Mouse (Mus musculus) lung, adult 2 months (tissue): Measurements from ENCODE around the gene Mocs1. TPM values are rescaled to one million over a fixed set of nuclear protein-coding genes. Genes with fewer than 3 reads are reported as not detected.

Experiments used
- DNase-seq: peaks from one replicate; pipeline ENCODE4 v3.0.0; 2022
- H3K4me1 ChIP-seq: fragments of 200-500 bp; 2 replicates; pipeline ENCODE4 v1.6.1; 2011; ENCODE audit warnings: low read length; ENCODE audit not compliant: control insufficient read depth, insufficient read depth
- H3K4me3 ChIP-seq: fragments of 200-500 bp; replicated peaks from 2 replicates; pipeline ENCODE3; 2011; ENCODE audit warnings: low read depth, mild to moderate bottlenecking, control low read depth, low read length; ENCODE audit errors: extremely low read depth
- CTCF ChIP-seq: fragments of 200-500 bp; IDR thresholded peaks from 2 replicates; pipeline ENCODE4 v1.5.1; 2011; ENCODE audit warnings: mild to moderate bottlenecking, low read length, control low read depth; ENCODE audit not compliant: insufficient read depth
- POLR2A ChIP-seq: fragments of 200-500 bp; IDR thresholded peaks from 2 replicates; pipeline ENCODE4 v1.6.1; 2011; ENCODE audit warnings: low read depth, mild to moderate bottlenecking, control low read depth, low read length, borderline replicate concordance; ENCODE audit errors: extremely low read depth
- WGBS: fragments of 180-500 bp; shearing (Covaris S2); methylation state at CpG from one replicate; pipeline ENCODE4 v1.1.7; 2018; 5-methylcytosine and 5-hydroxymethylcytosine counted together
- polyA plus RNA-seq: library from polyadenylated mRNA; depleted of rRNA; stranded (reverse); fragments of >200 nt; gene quantifications from 2 replicates; pipeline ENCODE4 v1.2.3, GENCODE M21; 2012

Gene Mocs1
- polyA plus RNA-seq, 1 experiment, result 39.7 TPM

GRCm38 (mm10) chr17:49468223-49468622 is 40.1 kb downstream of the Mocs1 start:
- Histone ChIP-seq H3K4me1 (no peaks in the 10 kb centered on the region), H3K4me3 (no peak overlapping the region)
- WGBS, result 36% methylated on average over 4 of the region's 4 CpGs
- TF ChIP-seq POLR2A, result no peak
- TF ChIP-seq CTCF, result peak; percentile 82
- DNase-seq, result peak; percentile 81

DNA sequence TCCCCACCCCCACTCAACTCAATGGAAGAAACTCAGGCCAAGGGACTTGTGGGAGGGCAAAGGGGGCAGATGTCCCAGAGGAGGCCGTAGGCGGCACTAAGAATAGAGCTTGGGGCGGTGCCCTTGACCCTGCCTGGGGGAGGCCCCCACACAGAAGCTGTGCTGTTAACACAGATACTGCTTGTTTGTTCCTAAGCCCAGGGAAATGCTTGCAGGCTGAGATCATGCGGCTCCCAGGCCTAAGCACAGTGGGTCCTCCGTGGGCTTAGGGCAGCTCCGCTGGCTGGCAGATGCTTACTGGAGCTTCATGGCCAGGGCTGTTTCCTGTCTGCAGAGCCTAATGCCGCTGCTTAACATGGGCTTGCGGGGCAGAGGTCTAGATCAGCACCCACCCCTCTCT is 44.5 kb downstream of the Mocs1 start:
- 53% methylated on average over 8 of the region's 8 CpGs for WGBS
- Histone ChIP-seq H3K4me3 (no peak overlapping the region), H3K4me1 (no peaks in the 10 kb centered on the region)
- no peak for DNase-seq
- TF ChIP-seq POLR2A (no peak), CTCF (no peak)

- no peak overlapping the region for H3K4me3 ChIP-seq
- TF ChIP-seq POLR2A, result no peak
- no peak for TF ChIP-seq CTCF
- DNase-seq, result no peak
- H3K4me1 ChIP-seq, result no peaks in the 10 kb centered on the region
- WGBS, result 84% methylated on average over 4 of the region's 4 CpGs
Measured at GRCm38 (mm10) chr17:49474051-49474450, 45.9 kb downstream of the Mocs1 start.

DNA sequence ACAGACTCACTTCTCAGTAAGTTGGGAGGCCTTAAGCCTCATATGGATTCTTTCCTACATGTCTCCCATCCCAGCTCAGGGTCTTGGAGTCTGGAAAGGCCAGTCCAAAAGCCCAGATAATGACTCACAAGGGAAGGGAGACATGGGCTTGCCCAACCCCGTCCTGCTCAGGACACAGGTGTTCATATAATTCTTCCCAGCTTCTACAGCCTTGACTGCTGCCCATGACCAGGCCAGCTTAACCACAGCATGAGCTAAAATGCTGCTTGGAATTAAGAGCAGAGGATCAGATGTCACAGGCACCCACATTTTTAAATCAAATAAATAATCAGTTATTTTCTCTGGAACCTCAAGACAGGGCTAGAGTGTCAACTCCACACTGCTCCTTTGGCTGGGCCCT is 47.0 kb downstream of the Mocs1 start:
- Histone ChIP-seq H3K4me3 (no peak overlapping the region), H3K4me1 (no peaks in the 10 kb centered on the region)
- no peak for TF ChIP-seq CTCF
- no peak for TF ChIP-seq POLR2A
- no peak for DNase-seq
- 88% methylated on average over 1 of the region's 1 CpGs for WGBS

DNA sequence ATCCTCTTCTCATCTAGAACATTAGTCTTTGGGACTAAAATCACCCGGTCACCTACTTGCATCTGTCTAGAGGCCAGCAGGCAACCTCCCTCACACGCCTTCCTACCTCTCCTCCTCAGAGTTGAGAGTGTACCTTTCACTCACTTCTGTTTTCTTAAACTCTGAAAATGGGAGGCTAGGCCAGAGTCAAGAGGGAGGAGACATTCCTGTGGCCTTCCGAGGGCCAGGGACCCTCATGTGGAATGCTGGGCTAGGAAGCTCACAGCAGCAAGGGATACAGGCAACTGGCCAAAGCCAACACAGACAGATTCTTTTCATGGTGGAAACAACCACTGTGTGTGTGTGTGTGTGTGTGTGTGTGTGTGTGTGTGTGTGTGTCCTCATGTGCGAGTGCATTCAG is 49.2 kb downstream of the Mocs1 start:
- no peak for TF ChIP-seq POLR2A
- TF ChIP-seq CTCF, result no peak

DNA sequence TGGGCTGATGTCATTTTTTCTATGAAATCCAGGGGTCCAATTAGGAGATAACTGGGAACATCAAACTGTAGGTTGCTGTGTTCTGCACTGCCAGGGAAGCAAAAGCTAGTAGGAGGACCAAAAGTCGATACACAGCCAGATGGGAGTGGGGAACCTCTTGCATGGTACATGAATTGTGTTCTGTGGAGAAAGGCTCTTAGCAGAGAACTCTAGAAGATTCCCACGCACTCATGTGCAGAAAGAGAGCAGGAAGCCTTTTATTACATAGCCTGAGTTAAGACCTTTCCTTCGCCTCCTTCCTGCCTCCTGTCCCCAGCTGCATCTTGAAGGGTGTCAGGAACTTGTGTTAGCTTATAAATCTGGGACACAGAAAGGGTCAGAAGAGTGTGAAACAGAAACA is 53.7 kb downstream of the Mocs1 start:
- TF ChIP-seq POLR2A, result no peak
- TF ChIP-seq CTCF, result no peak
- WGBS, result 65% methylated on average over 3 of the region's 3 CpGs
- DNase-seq, result no peak
- Histone ChIP-seq H3K4me1 (no peaks in the 10 kb centered on the region), H3K4me3 (no peak overlapping the region)

More for the DNA sequence above, 49.2 kb downstream of the Mocs1 start:
- 53% methylated on average over 4 of the region's 4 CpGs for WGBS
- H3K4me1 ChIP-seq, result no peaks in the 10 kb centered on the region
- H3K4me3 ChIP-seq, result no peak overlapping the region
- peak; percentile 44 for DNase-seq

GRCm38 (mm10) chr17:49484435-49484834 is 56.3 kb downstream of the Mocs1 start:
- TF ChIP-seq CTCF, result no peak
- TF ChIP-seq POLR2A, result no peak
- 70% methylated on average over 3 of the region's 3 CpGs for WGBS
- Histone ChIP-seq H3K4me3 (no peak overlapping the region), H3K4me1 (no peaks in the 10 kb centered on the region)
- DNase-seq, result no peak

GRCm38 (mm10) chr17:49489098-49489497 is 60.9 kb downstream of the Mocs1 start:
- no peak for DNase-seq
- no peak for TF ChIP-seq CTCF
- TF ChIP-seq POLR2A, result no peak
- 50% methylated on average over 5 of the region's 5 CpGs for whole genome bisulfite sequencing
- H3K4me3 ChIP-seq, result no peak overlapping the region
- H3K4me1 ChIP-seq, result no peaks in the 10 kb centered on the region

DNA sequence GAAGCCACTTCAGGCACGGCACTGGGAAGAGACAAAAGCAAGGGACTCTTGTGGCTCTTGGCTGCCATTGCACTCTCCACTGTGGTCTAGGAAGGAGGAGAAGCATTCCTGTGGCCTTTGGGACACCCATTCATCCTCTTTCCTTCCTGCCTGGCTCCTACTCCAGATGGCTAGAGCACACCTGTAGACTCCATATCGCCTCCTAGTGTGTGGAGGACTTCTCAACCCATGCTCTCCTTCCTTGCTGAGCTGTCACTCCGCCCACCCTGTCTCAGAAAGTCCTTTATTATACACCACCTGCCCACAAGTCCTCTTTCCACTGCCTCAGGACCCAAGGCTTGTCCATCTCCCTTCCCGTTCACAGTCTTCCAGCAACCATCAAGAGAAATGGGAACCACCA is 65.1 kb downstream of the Mocs1 start:
- no peak overlapping the region for H3K4me3 ChIP-seq
- no peaks in the 10 kb centered on the region for H3K4me1 ChIP-seq
- 86% methylated on average over 4 of the region's 4 CpGs for WGBS
- TF ChIP-seq POLR2A (no peak), CTCF (no peak)
- no peak for DNase-seq

DNA sequence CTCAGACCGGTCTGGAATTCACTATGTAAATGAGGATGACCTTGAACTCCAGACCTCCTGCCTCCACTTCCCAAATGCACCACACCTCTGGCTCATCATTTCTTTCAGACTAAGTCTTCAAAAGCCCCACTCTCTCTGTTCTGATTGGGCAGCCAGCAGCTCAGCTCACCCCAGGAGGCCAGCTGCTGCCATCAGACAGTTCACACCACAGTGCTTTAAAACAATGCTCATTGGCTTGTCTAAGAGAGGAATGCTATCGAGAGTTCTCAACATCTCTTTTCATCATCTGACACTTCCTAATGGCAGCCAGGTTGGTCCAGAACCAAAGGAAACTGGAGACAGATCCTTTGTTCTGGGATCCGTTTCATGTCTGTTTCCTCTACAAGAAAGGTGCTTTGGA is 70.0 kb downstream of the Mocs1 start:
- DNase-seq, result no peak
- WGBS, result 70% methylated on average over 3 of the region's 3 CpGs
- no peak overlapping the region for H3K4me3 ChIP-seq
- TF ChIP-seq CTCF (no peak), POLR2A (no peak)
- no peaks in the 10 kb centered on the region for H3K4me1 ChIP-seq
